Mouse (Mus musculus) CD4-positive, CD25-positive, alpha-beta regulatory T cell, adult 9 weeks (primary cell): Measurements from ENCODE around the gene Gm45902. TPM values are rescaled to one million over a fixed set of nuclear protein-coding genes. Genes with fewer than 3 reads are reported as not detected.

ENCODE experiments used
- polyA plus RNA-seq: library from polyadenylated mRNA; unstranded; fragments of 100-300 nt; shearing (Covaris generic); gene quantifications from one replicate; pipeline ENCODE4 v1.2.1, GENCODE M21; 2017

Gene Gm45902
- polyA plus RNA-seq, result 6.8 TPM

GRCm38 (mm10) chr2:3512552-3513454 lies at the start of gene Gm45902, which contains the start of the genes Hspa14 and Cdnf:
TSS of gene Gm45902 (minus strand) at chr2:3512790.
TSS of gene Hspa14 (minus strand) at chr2:3512814.
TSS of gene Cdnf (plus strand) at chr2:3513030.

DNA sequence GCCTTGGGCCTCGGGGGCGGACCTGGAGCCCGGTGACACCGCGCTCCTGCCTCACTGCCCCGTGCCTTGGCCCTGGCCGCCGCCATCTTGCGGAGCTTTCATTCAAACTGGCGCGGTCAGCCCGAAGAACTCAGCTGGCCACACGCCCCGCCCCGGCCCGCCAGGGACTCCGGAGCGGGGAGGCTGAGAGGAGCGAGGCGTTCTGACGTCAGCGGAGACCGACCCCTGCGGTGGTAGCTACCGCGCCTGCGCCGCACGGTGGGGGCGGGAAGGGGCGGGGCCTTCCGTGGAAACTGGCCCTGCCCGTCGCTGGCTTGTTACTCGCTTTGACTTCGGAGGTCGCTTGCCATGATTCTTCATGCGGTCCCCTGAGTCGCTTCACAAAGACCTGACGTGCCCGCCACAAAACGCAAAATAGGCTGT lies 37.7 kb downstream of the Gm45902 start, which contains the start of gene Suv39h2:
Gene Suv39h2, minus strand, starts transcription at position 171 of the 423 bp plus-strand sequence.

Other genes starting within 250 kb of the Gm45902 start
- gene Nmt2, start 228.6 kb downstream of the Gm45902 start, polyA plus RNA-seq, result 13.2 TPM
- 24.1 TPM for gene Rpp38, start 180.1 kb downstream of the Gm45902 start, polyA plus RNA-seq
- not detected for gene Acbd7, start 176.6 kb downstream of the Gm45902 start, polyA plus RNA-seq
- gene Olah, start 115.6 kb downstream of the Gm45902 start, polyA plus RNA-seq, result not detected
- gene Meig1, start 90.1 kb downstream of the Gm45902 start, polyA plus RNA-seq, result not detected
- gene Dclre1c, start 88.7 kb downstream of the Gm45902 start, polyA plus RNA-seq, result 22.8 TPM
- gene Suv39h2, start 37.8 kb downstream of the Gm45902 start, polyA plus RNA-seq, result 0.50 TPM
- 129 TPM for gene Hspa14, start within 50 bp of the Gm45902 start, polyA plus RNA-seq
- 0.96 TPM for gene Cdnf, start 240 bp upstream of the Gm45902 start, polyA plus RNA-seq
- 403 TPM for gene Fam107b, start 57.7 kb upstream of the Gm45902 start, polyA plus RNA-seq